Mouse (Mus musculus): ENCODE data around the gene Trim38.
"Not testable (repeated sequence)": the region's sequence is repeated elsewhere in the genome, so short reads cannot be mapped to it uniquely, and the experiment has no call there.

Trim38 gene

GRCm38 (mm10) chr13:23761871-23762821 lies 7.6 kb upstream of the Trim38 start, which contains the start of gene Hist1h3a:
Hist1h3a (minus strand) TSS chr13:23762386.
- not testable (repeated sequence) for DNase-seq (ENCODE audit: low spot score)

DNA sequence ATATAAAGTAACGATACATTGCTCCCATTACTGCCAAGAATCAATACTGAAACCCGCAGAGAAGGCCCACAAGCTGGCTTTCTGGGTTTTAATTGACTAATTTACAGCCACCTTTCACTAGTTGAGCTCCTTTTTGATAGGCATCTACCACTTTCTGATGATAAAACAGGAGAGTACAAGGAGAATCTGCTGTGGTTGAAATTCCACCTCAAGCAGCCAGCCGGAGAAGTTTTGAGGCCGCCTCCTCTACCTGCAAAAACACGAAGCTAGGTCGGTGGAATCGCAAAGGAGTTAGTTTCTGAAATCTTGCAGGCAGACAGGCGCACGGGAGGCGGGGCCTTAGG lies 6.5 kb upstream of the Trim38 start:
- DNase-seq (ENCODE audit: low spot score) = no peak

GRCm38 (mm10) chr13:23763586-23764323 lies 6.0 kb upstream of the Trim38 start, which contains the start of gene Hist1h1a:
Hist1h1a (plus strand) TSS chr13:23763666.
- peak; percentile 71 for DNase-seq (ENCODE audit: low spot score)

DNA sequence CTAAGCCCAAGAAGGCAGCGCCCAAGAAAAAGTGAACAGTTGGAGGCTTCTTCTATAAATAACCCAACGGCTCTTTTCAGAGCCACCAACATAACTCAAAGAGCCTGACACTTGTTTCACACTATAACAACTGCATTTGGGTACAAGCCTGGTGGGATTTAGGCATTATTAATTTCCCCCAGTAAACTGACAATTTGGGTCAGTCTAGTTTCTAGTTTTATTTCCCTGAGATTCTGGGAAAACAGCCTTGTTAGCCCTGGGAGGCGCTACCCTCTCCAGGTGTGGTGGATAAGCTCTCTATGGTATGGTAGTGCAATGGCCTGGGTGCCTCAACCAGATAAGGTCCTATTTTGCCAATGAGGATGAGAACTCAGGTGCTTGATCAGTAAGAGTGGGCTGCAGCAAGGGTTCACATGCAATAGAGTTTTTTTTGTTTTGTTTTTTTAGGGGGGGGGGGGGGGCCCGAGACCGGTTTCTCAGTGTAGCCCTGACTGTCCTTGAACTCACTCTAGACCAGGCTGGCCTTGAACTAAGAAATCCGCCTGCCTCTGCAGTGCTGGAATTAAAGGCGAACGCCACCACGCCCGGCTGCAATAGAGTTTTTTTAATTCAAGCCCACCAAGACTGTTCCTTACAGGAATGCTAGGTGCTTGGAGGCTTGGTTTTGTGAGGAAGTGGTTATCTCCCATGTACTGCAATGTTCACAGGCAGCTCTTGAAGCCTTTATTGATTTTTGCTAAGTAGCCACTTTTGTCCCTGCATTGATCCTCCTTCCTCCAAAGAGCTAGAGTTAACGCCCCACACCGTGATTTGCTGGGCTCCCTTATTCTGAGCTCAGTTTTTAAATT lies 5.2 kb upstream of the Trim38 start:
- DNase-seq (ENCODE audit: low spot score) = no peak

- no peak for DNase-seq (ENCODE audit: low spot score)
Observed at GRCm38 (mm10) chr13:23765172-23765513, 4.6 kb upstream of the Trim38 start.

DNA sequence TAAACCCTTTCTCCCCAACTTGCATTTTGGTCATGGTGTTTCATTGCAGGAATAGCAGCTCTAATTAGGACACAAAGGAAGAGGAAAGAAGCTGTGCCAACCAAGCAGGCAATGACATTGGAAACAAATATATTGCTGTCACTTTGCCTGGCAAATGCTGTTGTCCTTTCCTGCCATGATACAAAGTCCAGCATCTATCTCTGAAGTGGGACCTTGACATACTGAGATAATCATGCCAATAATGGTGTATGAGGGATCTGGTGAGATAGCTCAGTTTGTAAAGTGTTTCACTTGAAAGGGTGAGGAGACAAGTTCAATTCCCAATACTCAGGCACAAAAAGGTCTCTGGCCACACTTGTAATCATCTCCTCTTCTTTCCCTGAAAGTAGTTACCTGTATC lies 2.9 kb upstream of the Trim38 start:
- no peak for DNase-seq (ENCODE audit: low spot score)

GRCm38 (mm10) chr13:23768834-23769397 lies 797 bp upstream of the Trim38 start:
- DNase-seq (ENCODE audit: low spot score) = no peak

GRCm38 (mm10) chr13:23772561-23773313 lies 3.0 kb downstream of the Trim38 start:
- DNase-seq (ENCODE audit: low spot score) = peak; percentile 27

DNA sequence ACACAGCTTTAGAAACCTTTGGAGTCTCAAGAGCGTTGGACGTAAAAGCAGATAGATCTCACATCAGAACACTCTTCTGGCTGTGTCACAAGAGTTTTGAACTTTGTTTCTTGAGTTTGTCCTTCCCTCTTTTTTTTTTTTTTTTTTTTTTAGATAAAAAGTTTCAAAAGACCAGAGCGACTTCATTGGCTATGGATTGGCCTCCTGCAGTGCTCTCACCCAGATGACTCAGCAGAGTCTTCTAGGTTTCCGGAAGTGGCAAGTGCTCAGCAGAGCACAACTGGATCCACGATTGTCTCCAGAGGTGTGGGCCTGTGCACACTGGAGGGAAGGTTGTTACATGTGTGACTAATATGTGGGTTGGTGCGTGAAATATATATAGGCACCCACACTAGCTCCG lies 8.6 kb downstream of the Trim38 start:
- DNase-seq (ENCODE audit: low spot score) = no peak

DNA sequence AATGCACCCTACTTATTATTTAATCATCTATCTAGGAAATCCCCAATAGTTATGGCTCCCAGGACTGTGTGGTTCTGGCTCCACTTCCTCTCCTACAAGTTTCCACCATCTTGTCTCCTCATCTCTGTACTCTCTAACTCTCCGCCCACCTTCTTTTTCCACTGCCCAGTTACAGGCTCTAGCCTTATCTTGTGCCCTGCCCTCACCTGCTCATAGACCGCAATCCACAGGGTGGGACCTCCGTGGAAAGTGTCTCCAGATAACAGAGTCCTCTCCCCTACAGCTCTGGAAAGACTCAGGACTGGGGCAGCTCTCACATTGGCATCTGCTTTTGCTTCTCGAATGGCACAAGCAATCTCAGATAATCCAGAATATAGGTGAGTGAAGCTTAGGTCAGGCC lies 9.3 kb downstream of the Trim38 start:
- no peak for DNase-seq (ENCODE audit: low spot score)

- peak; percentile 29 for DNase-seq (ENCODE audit: low spot score)
Observed at GRCm38 (mm10) chr13:23792520-23792919, 22.8 kb downstream of the Trim38 start.

DNA sequence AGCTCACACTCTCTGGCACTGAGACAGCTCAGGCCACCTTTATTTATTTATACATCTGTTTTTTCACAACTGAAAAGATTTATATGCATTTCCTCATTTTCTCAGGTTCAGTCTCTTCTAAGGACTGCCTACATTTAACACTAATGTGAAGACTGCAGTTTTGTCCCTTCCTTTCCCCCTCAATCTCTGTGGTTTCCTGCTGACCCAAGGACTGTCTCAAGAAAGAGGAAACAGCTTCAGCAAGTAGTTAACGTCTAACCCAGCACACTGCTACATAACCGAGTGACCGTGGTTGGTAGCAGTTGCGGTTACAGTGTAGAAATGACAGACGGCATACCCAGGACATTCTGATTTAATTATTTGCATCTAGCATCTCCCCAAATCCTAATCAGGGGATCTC lies 29.7 kb downstream of the Trim38 start:
- DNase-seq (ENCODE audit: low spot score) = no peak

DNA sequence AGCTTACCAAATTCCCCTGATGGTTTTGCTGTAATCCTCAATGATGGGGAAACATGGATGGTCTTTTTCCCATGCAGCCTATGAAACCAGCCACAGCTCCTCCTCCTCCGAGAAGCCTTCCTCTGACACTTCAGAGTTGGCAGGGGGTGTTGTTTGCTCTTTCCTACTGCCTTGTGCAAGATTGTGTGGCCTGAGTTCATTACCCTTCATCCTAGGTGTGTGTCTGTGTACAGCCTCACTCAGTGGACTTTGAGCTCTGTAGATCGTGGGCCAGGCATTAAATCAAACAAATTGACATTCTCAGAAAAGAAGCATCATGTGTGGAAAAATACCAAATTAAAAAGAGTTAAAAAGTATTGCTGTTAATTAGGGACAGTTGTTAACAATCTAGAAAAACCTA lies 34.8 kb downstream of the Trim38 start:
- DNase-seq (ENCODE audit: low spot score) = no peak

- no peak for DNase-seq (ENCODE audit: low spot score)
Observed at GRCm38 (mm10) chr13:23806422-23807052, 36.8 kb downstream of the Trim38 start, which contains the start of gene Slc17a2. Slc17a2 (plus strand) TSS chr13:23806993.

- no peak for DNase-seq (ENCODE audit: low spot score)
Observed at GRCm38 (mm10) chr13:23816148-23816547, 46.4 kb downstream of the Trim38 start.

DNA sequence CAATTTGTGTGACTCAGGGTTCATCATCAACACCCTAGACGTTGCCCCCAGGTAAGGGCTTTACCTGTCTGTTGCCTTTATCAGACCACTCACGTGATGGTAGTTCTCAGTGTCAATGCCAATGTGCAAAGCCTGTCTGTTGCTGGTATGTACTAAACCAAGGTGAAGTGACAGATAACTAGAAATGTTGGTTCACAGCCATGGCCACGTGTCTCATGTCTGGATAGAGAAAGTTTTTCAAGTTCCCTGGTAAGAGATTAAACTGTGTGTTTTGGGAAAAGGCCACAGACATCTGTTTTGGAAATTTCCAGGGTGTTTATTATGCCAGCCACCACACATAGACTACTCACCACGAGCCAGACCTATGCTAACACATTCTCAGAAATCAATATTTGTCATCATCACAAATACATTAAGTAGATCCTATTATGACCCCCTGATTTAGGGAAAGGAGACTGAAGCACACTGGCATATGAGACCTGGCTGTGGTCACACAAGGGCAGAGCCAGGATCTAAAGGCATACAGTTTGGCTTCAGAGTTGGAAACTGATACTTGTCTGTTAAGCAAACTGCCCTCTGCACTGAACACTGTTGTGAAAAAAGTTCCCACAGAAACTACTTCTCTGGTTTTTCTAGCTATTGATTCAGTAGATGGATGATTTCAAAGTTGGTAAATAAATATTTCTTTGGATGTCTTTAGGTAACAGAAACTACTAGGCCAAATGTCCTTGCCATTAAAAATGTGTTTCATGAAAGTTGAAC lies 50.6 kb downstream of the Trim38 start:
- no peak for DNase-seq (ENCODE audit: low spot score)

- no peak for DNase-seq (ENCODE audit: low spot score)
Observed at GRCm38 (mm10) chr13:23822213-23822612, 52.5 kb downstream of the Trim38 start.

DNA sequence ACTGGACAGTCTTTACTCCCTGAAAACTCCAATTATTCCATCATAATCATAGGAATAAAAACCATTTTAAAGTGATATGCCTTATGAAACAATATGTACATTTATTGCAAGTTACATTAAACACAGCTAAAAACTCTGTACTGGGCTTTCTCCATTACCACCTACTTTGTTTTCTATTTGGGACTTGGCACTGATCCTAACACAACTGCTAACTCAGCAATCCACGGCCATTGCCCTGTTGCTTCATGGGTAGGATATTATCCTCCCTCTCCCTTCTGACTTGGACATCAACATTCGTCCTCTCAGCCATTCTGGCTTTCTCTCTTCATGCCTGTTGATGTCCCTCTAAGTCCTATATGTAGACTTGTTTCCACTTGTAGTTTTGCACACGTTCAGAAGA lies 56.9 kb downstream of the Trim38 start:
- no peak for DNase-seq (ENCODE audit: low spot score)

- DNase-seq (ENCODE audit: low spot score) = peak; percentile 19
Observed at GRCm38 (mm10) chr13:23833053-23833452, 63.3 kb downstream of the Trim38 start.

DNA sequence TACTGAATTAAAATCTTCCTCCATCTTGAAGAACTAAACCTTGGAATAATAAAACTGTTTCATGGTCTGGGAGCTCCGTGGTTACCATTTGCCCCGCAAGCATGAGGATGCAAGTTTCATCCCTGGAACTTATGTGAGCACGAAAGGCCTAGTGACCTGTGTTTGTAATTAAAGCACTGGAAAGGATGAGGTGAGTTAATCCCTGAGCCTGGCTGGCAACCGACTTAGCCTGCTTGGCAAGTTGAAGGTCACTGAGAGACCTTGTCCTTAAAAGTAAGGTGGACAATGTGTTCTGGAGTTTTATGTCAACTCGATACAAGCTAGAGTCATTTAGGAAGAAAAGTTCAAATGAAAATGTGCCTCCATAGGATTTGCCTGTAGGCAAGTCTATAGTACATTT lies 65.1 kb downstream of the Trim38 start:
- DNase-seq (ENCODE audit: low spot score) = no peak

Measured in ovary, postnatal 14 days (tissue).